Mouse (Mus musculus) frontal cortex, adult 2 months (tissue): ENCODE results near the gene Tiam2. TPM values are rescaled to one million over a fixed set of nuclear protein-coding genes. Genes with fewer than 3 reads are reported as not detected.

Source experiments
- DNase-seq, 2 experiments: peaks; one replicate each; pipeline ENCODE4 v3.0.0; 2022; ENCODE audit warnings: low spot score in 1 of 2; ENCODE audit errors: extremely low spot score in 1 of 2
- polyA plus RNA-seq: library from polyadenylated mRNA; depleted of rRNA; stranded (reverse); fragments of >200 nt; gene quantifications from 2 replicates; pipeline ENCODE4 v1.2.3, GENCODE M21; 2012; rRNA removed

Tiam2 gene
- polyA plus RNA-seq, 1 experiment = 143 TPM

- no peak for DNase-seq
These were observed 205.9 kb downstream of the Tiam2 start, which contains the start of gene Cldn20 for GRCm38 (mm10) chr17:3532254-3532653. Gene Cldn20 (plus strand): TSS chr17:3532554.

GRCm38 (mm10) chr17:3533425-3533824, 207.1 kb downstream of the Tiam2 start:
- DNase-seq = peak in 1 of 2 experiments; percentile 54

GRCm38 (mm10) chr17:3540304-3540703, 213.9 kb downstream of the Tiam2 start:
- DNase-seq = no peak

GRCm38 (mm10) chr17:3541033-3541432, 214.7 kb downstream of the Tiam2 start:
- no peak for DNase-seq

- no peak for DNase-seq
These were observed 221.4 kb downstream of the Tiam2 start for GRCm38 (mm10) chr17:3547725-3548124.

- no peak for DNase-seq
These were observed 229.9 kb downstream of the Tiam2 start for GRCm38 (mm10) chr17:3556251-3556650.

GRCm38 (mm10) chr17:3557331-3558311, 231.2 kb downstream of the Tiam2 start, which contains the start of gene Tfb1m:
Gene Tfb1m (minus strand): TSS chr17:3557781.
- DNase-seq = peak; percentile 98

GRCm38 (mm10) chr17:3558356-3558870, 232.0 kb downstream of the Tiam2 start:
- no peak for DNase-seq

- peak in 1 of 2 experiments; percentile 47 for DNase-seq
These were observed 234.2 kb downstream of the Tiam2 start for GRCm38 (mm10) chr17:3560534-3560933.

GRCm38 (mm10) chr17:3562405-3562804, 236.0 kb downstream of the Tiam2 start:
- DNase-seq = no peak

- DNase-seq = peak; percentile 27 to 90
These were observed 244.5 kb downstream of the Tiam2 start for GRCm38 (mm10) chr17:3570876-3571275.

Other genes with a start within 250 kb of the Tiam2 start
- gene Scaf8, start 211.6 kb upstream of the Tiam2 start, polyA plus RNA-seq = 32.4 and 34.3 TPM in 2 replicates
- gene Cldn20, start 206.0 kb downstream of the Tiam2 start, polyA plus RNA-seq = 1.4 and 2.0 TPM in 2 replicates
- gene Tfb1m, start 231.2 kb downstream of the Tiam2 start, polyA plus RNA-seq = 5.9 and 7.3 TPM in 2 replicates